Comparison of ENCODE assay signal across 25 mouse cellular contexts in the genomic region with DNA sequence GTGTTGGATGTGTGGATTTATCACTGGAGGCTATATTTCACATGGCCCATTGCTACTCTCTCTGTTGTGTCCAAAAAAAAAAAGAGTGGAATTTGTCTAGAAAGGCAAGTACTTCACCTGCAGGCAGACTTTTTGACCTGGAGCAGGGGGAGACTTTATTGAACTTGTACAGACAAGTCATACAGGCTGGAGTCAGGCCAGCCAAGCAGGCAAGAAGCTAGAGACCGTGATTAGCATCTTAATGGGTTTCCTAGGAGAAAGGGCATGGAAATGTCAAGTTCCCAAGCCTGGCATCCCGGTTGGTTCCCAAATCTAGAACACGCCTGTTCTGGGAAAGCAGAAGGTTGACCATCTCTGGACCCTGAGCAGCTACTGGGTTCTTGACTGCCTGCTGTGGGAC. TPM values are rescaled to one million over a fixed set of nuclear protein-coding genes. Genes with fewer than 3 reads are reported as not detected.
DNase-seq lines count a peak whose midpoint lies in the region; ATAC-seq lines count a peak whose summit lies in the region.
"Had no signal": no experiment of that assay in that cellular context is flagged by ENCODE, and none has a peak within 500 bp of the region (broad histone marks: within the 10 kb centered on the region; RNA-seq: fewer than 3 reads in every experiment).

No protein-coding gene starts in this region.

- ATAC-seq in hindbrain, embryonic 15.5 days (ENCODE audit: low FRiP score, low read depth): no peak
- no peak for ATAC-seq in hindbrain, embryonic 12.5 days (ENCODE audit: low FRiP score)
- ATAC-seq: inflammation-experienced regulatory T-cells, adult 6 months; liver, postnatal 0 days had no signal

- no peaks in the 10 kb centered on the region for H3K27me3 ChIP-seq in hindbrain, embryonic 15.5 days
- no peaks in the 10 kb centered on the region for H3K27me3 ChIP-seq in hindbrain, embryonic 12.5 days

- no peaks in the 10 kb centered on the region for H3K36me3 ChIP-seq in hindbrain, embryonic 15.5 days
- H3K36me3 ChIP-seq in hindbrain, embryonic 12.5 days: no peaks in the 10 kb centered on the region
- H3K36me3 ChIP-seq: heart, embryonic 10.5 days had no signal

- 0 out of 2 replicates have a peak overlapping the region, but pooled peaks have one; percentile 71 for H3K27ac ChIP-seq in hindbrain, embryonic 15.5 days (replicated peaks)
- H3K27ac ChIP-seq in hindbrain, embryonic 12.5 days: no peak overlapping the region
- H3K27ac ChIP-seq: heart, embryonic 10.5 days had no signal

- peaks cover 20% of the 10 kb centered on the region for H3K4me1 ChIP-seq in hindbrain, embryonic 15.5 days (replicated peaks)
- H3K4me1 ChIP-seq in hindbrain, embryonic 12.5 days: peaks cover 4% of the 10 kb centered on the region; the same call in 1 of the 2 replicates

- H3K4me2 ChIP-seq in hindbrain, embryonic 15.5 days: no peak overlapping the region
- H3K4me2 ChIP-seq in hindbrain, embryonic 12.5 days (replicated peaks): no peak overlapping the region

- peak; percentile 60 for DNase-seq in urinary bladder, postnatal 14 days (ENCODE audit: low spot score)
- no peak for DNase-seq in urinary bladder, postnatal 10 days (ENCODE audit: low spot score)
- DNase-seq in kidney, postnatal 4 days: peak; percentile 17 to 44
- no peak for DNase-seq in left cerebral cortex, postnatal 14 days (ENCODE audit: low spot score in 2 of 2)
- no peak for DNase-seq in lung, postnatal 10 days
- DNase-seq: adrenal gland, adult 2 months; cerebellum, adult 9-10 months; liver; liver, postnatal 0 days; right cerebral cortex, postnatal 4 days; thymus, adult 2 months had no signal

- H3K9ac ChIP-seq in hindbrain, embryonic 15.5 days: no peak overlapping the region
- no peak overlapping the region for H3K9ac ChIP-seq in hindbrain, embryonic 12.5 days
- H3K9ac ChIP-seq: forebrain, postnatal 0 days; liver, postnatal 0 days had no signal

- no peaks in the 10 kb centered on the region for H3K9me3 ChIP-seq in hindbrain, embryonic 15.5 days
- no peaks in the 10 kb centered on the region for H3K9me3 ChIP-seq in hindbrain, embryonic 12.5 days (replicated peaks)
- H3K9me3 ChIP-seq: heart, embryonic 10.5 days had no signal

- intact Hi-C loops in left cerebral cortex, postnatal 14 days (cut with DNase I): loop anchor here (5.0 kb wide), 2 partner anchors 128 to 323 kb away; partner anchors contain the start of gene Galnt14

- 55% methylated on average over 3 of the region's 3 CpGs for WGBS in hindbrain, embryonic 15.5 days
- WGBS in hindbrain, embryonic 12.5 days: 52% methylated on average over 3 of the region's 3 CpGs

- no peak overlapping the region for H3K4me3 ChIP-seq in hindbrain, embryonic 15.5 days
- H3K4me3 ChIP-seq in hindbrain, embryonic 12.5 days: no peak overlapping the region
- H3K4me3 ChIP-seq: heart, embryonic 10.5 days had no signal

RNA-seq across cellular contexts. Expression of gene Capn13, which starts 11.3 kb away (rescaled TPM):
- polyA plus RNA-seq in hindbrain, embryonic 15.5 days (2015; fragmentation: Nextera tagmentation; extraction: Ambion mirVana): 0.05 and 0.26 TPM in 2 replicates
- 0.12 TPM in 1 of 2 replicates, not detected in the other for polyA plus RNA-seq in hindbrain, embryonic 12.5 days (2016; fragmentation: Nextera tagmentation; extraction: Ambion mirVana)
- total RNA-seq in left cerebral cortex, postnatal 14 days (2021): not detected
- total RNA-seq: adrenal gland, adult 2 months; forebrain, postnatal 0 days; gastrocnemius, adult 18-20 months; layer of hippocampus, adult 18-20 months; layer of hippocampus, postnatal 25 days; left cerebral cortex, postnatal 25 days; megakaryocyte-erythroid progenitor cell, adult 5-6 weeks; MEL had no signal
- polyA plus RNA-seq: adrenal gland, adult 2 months; forebrain, postnatal 0 days; heart, embryonic 10.5 days; heart, postnatal 0 days; hindbrain, embryonic 11.5 days; inflammation-experienced regulatory T-cells, adult 6 months; liver, postnatal 0 days; midbrain, embryonic 16.5 days had no signal

Comparison
In these comparisons a context has a peak if more than half of its experiments do, and no peak if none do; other contexts are left out.
1. DNase-seq: peak in urinary bladder, postnatal 14 days (single experiment) and kidney, postnatal 4 days (2 of 2); none in urinary bladder, postnatal 10 days (single experiment), left cerebral cortex, postnatal 14 days (0 of 2) and lung, postnatal 10 days (single experiment).